Mouse (Mus musculus): ENCODE results near the gene Mlec.
"Not testable (repeated sequence)": the region's sequence is repeated elsewhere in the genome, so short reads cannot be mapped to it uniquely, and the experiment has no call there.

The Mlec gene

DNA sequence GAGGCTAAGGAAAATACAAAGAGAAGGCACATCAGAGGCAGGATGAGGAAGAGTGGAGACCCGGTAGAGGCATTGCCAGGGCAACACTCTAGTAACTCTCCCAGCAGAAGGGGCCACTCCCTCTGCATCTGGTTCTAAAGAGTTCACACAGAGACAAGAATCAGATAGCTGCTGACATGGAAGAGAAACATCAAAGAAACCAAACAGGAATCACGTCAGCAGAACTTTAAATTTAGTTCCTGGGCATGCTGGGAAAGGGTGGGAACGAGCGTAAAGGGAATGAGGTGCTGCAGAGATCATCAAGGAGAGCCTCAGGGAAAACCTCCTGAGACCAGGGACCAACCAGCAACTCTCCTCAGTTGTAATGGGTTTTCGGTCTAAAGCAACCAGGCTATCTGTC is 7.0 kb downstream of the Mlec start:
- DNase-seq (ENCODE audit: low read depth) = no peak

DNA sequence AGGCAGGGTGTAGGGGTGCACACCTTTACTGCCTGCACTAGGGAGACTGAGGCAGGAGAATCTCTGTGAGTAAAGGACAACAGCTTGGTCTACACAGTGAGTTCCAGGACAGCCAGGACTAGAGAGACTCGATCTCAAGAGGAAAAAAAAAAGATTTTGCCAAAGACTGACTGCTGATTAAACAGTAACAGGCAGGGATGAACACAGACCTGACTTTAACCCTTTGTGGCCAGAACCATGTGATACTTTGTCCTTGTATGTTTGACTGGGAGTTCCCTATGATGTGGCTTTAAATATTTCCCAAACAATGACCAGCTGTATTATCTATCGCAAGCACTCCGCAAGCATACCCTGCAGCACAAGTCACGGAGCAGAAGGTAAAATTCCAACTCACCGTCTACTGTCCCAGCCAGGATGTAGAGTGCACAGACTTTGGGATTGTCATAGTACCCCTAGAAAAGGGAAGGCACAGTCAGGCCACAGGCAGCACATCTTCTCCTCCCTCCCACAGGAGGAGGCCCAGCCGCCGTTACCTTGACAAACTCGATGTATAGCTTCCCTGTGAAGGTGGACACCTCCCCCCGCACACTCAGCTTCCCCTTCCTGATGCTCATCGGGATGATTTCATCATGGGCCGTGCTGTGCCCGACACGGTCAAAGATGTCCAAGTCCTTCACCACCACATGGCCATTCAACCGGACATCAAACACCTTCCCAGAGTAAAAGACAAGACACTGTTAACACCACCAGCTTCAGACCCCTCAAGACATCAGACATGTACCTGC is 8.1 kb downstream of the Mlec start:
- DNase-seq (ENCODE audit: low read depth) = no peak

DNA sequence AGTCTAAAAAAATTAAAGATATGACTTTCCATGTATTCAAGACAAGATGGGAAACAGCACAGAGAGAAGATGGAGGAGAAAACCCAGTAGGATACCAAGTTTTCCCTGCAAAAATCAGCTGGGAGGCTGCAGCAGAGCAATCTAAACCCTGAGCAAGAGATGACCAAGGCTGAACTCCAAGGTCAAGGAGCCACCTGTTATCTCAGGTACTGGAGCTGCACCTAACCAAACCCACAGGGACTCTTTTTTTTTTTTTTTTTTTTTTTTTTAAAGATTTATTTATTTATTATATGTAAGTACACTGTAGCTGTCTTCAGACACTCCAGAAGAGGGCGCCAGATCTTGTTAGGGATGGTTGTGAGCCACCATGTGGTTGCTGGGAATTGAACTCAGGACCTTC is 9.1 kb downstream of the Mlec start:
- DNase-seq (ENCODE audit: low read depth) = not testable (repeated sequence)

DNA sequence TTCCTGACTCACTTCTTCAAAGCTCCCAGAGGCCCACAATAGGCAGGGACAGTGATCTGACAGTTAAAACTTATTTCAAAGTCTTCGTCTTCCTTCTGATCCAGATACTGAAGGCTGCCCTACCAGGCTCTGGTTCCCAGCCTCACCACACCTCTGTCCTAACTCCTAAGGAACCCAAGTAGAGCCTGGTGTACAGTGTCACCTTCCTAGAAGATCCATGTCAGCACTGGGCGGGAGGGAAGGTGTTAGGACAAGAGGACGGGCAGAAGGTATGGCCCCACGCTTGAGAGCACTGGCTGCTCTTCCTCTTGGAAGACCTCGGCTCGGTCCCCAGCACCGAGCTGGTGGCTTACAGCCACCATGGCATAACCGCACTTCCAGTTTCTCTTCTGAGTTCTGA is 9.6 kb downstream of the Mlec start:
- no peak for DNase-seq (ENCODE audit: low read depth)

DNA sequence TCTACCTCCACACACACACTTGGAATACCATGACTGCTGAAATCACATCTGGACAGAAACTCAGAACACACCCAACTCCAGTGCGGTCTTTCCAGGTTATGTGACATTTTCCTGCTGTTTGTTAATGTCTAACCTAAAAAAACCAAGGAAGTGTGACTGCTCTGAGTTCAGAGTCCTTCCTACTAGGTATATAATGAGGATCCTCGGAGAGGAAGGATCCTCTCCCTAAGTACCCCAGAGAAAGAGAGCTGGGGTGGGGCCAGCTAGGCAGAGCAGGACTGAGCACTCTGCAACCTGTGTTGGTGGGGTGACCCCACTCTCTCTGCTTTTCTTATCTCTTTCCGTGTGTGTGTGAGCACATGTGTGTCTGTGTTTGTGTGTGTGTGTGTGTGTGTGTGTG is 10.6 kb downstream of the Mlec start:
- DNase-seq (ENCODE audit: low read depth) = no peak

DNA sequence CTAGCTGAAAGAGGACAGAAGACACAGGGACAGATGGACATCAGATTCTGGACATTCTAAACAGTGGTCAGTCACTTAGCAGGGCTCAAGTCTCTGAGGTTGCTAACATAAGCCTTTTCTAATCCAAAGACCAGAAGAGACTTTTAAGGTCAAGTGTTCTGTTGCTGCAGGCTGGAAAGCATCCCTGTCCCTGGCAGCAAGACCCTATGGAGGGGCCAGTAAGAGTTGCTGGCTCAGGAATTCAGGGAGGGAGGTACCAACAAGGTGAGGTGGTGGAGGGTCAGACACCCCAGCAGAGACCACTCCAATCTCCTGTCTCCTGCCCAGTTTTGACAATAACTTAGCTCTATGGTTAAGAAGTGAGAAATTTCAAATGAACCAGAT is 11.2 kb downstream of the Mlec start:
- no peak for DNase-seq (ENCODE audit: low read depth)

DNA sequence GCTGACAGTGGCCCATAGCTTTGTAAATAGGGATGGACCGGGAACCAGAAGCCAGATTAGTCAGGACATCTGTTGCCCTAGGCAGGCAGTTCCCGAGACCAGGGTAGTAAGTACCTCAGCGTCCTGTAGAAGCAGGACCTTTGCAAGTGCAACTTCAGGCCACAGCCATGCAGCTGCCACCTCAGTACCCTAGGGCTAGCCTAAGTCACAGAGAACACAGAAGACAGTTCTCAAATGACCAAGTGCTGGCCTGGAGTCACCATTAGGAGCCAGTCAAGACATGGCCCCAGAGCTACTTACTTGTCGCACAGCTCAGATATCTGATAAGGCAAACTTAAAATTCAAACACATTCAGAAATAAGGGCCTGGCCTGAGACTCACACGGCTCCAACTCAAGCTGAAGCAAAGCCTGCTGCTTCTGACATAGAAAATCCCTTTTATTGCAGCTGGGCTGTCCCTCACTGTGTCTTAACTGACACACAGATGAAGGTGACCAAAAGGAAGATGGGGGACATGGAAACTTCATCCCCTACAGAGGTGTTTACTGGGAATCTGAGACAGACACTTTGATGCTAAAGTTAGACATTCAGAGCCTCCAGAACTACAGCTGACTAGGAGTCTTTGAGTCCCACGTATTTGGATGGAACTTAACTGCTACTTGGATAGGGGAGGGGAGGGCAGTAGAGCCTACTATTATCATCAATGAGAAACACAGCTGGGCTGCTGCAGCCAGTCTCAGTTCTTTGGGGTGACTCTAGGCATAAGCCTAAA is 11.8 kb downstream of the Mlec start:
- no peak for DNase-seq (ENCODE audit: low read depth)

DNA sequence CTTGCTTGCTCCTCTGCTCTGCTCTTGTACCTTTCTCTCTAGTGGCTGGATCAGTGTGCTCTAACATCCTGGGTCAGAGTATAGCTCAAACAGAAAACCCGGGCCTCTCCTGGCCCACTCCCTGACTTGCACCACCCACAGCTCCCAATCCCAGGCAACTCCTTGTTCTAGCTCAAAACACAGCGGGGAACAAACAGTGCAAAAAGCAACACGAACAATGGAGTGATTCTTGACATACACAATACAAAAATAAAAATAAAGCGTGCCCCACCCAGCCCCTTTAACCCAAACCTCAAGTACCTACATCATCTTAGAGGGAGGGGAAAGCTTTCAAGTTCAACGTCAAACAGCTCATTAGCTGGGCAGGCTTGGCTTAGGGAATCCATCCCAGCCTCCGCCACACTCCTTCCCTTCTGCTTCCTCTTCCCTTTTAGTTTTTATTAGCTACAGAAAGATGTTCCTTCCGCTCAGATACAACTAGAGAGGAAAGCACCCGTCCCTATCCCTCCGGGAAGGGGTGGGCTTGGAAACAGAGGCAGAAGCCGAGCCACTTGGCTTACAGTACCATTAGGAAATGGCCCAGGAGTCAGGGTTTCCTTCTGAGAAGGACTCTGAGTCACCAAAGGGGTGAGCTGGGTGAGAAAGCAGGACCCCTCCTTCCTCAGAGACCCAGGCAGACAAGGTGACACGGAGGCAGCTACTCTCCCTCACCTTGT is 12.6 kb downstream of the Mlec start:
- DNase-seq (ENCODE audit: low read depth) = no peak

DNA sequence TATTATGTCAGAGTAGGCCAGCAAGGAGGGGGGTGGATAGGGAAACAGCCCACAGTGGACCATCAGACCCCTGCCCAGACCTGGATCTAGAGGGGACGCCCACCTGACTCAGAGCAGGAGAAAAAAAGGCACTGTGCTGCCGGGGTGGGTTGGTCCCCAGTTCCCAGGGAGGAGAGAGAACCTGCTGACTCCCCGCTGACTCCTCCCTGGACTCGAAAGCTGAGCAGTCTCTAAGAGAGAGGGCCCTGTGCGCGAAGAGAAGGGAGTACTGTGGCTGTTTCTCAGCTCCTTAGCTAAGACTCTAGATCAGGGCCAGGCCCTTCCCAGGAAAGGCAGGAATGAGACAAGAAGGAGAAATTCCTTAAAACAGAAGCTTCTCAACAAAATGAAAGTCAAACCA is 13.5 kb downstream of the Mlec start:
- DNase-seq (ENCODE audit: low read depth) = no peak

DNA sequence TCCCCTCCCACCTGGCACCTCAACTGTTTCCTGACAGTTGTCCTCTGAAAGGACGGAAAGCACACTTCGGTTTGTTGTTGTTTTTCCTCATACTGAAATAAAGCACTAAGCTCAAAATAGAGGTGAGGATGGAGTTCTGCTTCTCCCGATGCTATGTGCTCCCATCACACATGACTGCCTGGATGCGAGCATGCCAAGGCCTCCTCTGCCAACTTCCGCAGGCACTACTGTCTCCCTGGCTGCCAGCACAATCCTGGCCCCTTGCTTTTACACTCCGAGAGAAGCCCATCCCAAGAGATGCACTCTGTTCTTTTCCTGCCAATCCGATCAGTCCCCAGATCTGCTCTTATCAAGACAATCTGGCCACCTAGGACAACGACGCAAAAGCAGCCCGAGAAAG is 14.4 kb downstream of the Mlec start:
- no peak for DNase-seq (ENCODE audit: low read depth)

DNA sequence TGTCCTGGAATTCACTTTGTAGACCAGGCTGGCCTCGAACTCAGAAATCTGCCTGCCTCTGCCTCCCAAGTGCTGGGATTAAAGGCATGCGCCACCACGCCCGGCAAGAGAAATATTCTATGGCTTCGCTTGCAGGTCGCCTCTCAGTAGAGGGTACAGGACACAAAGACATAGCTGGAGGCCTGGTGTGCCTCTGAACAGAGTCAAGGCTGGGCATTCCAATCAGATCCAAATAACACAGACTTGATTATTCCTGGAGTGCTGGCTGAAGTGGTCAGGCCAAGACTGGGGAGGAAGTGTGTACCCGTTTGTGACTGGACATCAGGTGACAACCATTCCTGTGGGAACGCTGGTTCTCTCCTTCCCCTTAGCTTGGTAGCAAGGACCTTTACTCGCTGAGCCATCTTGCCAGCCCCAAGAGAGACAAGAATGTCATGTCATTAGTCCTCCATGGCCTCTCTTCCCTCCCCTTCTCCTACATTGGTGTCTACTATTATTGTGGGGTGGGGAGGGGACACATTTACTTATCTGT is 15.7 kb downstream of the Mlec start:
- no peak for DNase-seq (ENCODE audit: low read depth)

DNA sequence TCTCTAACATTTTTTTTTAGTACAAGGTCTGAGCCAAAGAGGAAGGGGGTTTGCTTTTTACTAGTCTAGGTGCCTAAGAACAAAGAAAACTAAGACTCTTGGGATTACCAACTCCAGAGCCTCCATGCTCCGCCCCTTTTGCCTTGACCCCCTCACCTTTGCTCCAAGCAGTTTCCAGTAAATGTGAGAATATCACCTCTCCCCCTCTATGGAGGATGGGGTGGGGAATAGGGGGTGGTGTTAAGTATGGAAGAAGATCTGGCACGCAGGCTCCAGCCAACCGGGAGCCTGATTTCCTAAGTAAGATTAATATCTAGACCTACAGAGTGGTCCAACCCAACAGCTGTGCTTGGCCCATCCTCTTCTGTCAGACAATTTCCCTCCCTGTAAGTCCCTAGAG is 17.3 kb downstream of the Mlec start:
- no peak for DNase-seq (ENCODE audit: low read depth)

DNA sequence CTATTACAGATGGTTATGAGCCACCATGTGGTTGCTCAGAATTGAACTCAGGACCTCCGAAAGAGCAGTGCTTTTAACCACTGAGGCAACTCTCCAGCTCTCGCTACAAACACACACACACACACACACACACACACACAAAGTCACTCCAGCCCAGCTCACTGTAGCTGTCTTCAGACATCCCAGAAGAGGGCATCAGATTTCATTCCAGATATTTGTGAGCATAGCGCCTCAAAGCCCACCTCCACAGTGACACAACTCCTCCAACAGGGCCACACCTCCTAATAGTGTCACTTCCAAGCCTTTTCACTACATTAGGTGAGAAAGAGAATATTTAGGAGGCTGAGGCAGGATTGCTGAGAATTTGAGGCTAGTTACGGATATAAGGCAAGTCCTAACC is 18.9 kb downstream of the Mlec start:
- DNase-seq (ENCODE audit: low read depth) = peak; percentile 46

DNA sequence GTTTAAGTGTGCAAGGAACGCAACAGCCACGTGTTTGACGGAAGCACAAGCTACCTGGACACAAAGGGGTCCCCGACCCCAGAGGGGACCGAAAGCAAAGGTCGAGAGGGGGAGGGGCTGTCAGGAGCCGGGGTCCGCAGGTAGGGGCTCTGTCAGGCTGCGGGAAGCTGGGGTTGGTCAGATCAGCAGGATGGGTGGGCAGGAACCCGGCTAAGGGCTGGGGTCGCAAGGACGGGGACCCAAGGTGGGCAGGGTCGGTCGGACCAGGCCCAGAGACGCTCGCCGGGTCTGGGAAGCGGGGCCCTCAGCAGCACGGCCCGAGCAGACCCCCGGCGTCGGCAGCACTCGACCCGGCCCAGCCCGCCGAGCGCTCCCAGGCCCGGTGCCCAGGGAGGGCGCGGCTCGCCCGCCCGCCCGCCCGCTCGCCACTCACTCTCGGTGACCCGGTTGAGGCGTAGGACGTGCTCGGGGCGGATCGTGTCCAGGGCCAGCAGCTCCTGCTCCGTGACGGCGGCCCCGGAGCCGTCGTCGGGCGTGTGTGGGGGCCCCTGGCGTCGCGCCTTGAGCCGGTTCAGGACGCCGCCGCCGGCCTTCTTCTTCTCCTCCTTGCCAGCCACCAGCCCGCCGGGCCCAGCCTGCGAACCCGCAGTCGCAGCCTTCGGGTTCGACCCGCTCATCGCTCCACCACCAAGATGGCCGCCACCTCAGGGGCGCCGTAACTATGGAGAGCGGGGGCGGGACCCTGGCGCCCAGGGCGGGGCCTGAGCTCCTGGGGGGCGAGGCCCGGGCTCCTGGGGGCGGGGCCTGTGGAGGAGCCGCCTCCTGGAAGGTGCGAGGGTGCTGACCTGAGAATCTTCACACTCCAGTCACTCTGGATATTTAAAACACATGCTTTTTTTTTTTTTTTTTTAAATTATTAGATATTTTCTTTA is 23.5 kb downstream of the Mlec start, which contains the start of gene Unc119b:
Unc119b (minus strand) TSS at position 742 of the 932 bp plus-strand sequence.
- DNase-seq (ENCODE audit: low read depth) = peak; percentile 94

DNA sequence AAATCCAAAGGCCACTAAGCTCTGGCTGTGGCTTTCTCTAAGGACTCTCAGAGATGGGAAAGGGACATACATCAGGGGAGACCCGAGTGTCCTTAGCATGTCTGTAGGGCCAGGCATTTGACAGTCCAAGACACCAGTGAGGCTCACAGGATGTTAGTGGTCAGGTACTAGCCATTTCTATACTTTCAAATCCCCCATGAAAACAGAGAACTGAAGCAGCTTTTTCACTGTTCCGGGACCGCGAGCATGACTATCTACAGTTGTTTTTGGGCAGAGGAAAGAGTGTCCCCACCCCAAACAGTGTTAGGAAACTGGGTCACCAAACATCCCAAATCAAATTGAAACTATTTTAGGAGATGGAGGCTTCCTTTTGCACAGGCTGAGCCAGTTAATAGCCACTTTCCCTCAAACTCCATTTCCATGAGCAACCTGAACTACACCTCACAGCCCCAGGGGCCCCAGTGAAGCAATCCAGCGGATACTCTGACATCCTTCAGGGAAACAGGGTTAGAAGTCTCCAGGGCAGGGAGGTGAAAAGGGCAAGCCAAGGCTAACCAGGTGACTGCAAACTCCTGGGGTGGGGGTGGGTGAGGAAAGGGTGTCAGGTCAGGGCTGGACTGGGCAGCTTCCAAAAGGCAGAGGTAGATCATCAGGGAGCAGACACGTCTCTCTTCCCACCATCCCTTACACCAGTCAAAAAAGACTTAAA is 24.5 kb downstream of the Mlec start:
- DNase-seq (ENCODE audit: low read depth) = no peak

DNA sequence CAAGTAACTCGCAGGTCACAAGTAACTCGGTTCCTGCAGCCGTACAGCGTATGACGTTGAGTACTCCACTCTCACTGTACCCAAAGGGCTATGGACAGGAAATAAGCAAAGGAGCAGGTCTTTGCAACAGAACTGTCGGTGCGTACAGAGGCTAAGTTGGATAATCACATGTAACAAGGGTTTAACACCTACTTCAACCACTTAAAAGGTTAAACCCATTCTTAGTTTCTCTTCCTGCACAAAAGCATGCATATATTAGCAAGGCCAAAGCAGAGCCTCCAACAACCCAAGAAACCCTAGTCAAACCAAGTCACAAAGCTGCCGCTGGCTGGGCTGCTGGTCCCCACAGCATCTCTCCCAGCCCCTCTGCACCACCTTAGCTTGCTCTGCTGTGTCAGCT is 25.5 kb downstream of the Mlec start:
- DNase-seq (ENCODE audit: low read depth) = no peak

DNA sequence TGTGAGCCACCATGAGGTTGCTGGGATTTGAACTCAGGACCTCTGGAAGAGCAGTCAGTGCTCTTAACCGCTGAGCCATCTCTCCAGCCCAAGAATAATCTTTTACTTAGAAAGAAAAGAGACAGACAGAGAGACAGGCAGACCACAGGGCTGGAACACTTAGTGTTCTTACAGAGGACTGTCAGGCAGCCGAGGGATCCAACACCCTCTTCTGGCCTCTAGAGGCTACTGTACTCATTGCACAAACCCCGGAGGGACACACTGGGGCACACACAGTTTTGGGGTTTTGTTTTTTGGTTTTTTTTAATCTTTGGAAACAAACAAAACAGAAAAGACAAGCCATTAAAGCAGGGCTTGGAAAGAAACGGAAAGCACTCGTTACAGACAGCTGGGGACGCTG is 28.7 kb downstream of the Mlec start:
- DNase-seq (ENCODE audit: low read depth) = no peak

DNA sequence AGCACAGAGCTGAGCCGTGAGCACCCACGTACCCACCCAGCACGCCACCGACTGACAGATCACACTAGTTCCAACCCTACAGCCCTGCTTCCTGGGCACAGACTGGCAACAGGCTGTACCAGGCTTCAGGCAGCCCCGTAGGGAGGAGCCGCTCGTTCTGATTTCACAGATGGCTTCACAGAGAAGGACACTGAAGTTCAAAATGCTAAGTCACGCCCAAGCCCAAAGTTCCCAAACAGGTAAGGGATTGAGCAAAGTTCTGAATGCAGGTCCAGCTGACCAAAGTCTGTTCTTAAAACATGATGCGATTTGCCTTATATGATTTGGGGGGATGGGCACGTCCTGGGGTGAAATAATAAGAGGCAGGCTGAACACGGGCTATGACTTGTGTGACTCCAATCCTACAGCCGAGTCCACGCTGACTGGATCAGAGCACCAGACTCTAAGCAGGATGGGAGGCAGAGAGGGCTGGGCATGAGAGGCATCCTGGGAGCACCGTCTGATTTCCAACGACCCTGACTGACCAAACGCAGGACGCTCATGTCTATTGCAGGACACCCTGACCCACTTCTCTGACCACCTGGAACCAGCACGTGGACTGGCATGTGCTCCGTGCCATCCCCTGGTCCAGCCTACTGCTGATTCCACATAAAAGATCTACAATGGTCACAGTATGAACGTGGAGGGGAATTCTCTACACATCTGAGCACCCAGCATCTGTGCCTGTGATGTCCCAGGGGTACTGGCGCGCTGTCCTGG is 30.4 kb downstream of the Mlec start:
- DNase-seq (ENCODE audit: low read depth) = no peak

DNA sequence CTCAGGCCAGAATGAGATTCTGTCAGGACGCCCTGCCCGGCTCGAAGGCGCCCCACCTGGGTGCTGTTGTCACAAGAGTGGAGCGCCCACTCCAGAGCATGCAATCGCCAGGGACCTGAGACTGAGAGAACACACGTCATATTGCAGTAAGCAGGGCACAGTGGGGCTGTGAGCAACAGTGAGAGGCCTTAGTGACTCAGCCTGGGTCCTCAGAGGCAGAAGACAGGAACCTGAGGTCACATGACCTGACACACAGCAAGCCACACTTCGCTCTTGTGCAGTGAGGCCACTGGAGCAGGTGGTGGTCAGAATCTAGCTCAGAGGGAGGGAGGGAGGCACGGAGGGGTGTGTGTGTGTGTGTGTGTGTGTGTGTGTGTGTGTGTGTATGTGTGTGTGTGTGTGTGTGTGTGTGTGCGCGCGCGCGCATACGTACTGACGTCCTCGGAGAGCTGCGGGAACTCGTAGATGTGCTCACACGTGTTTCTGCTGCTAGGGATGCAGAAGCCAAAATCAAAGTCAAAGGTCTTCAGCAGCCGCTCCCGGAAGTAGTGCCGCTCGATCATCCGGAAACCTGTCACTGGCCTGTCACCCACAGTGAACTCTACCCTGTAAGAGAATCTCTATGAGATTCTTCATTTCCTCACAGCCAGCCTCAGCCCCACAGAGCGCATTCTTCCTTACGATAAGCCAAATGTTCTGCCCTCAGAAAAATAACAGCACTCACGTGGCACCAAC is 31.2 kb downstream of the Mlec start:
- DNase-seq (ENCODE audit: low read depth) = no peak
